Mouse (Mus musculus) E14TG2a.4 (cell line): Measurements from ENCODE around the gene Lrrc20.

Source experiments
- CTCF ChIP-seq: conservative IDR thresholded peaks from 2 replicates; pipeline ENCODE4 v1.5.1; 2014; ENCODE audit warnings: low read length
- NANOG ChIP-seq: IDR thresholded peaks from 2 replicates; pipeline ENCODE4 v1.6.1; 2014; ENCODE audit warnings: borderline replicate concordance, low read length, mixed read lengths
- POU5F1 ChIP-seq: IDR thresholded peaks from 2 replicates; pipeline ENCODE4 v1.6.1; 2014; ENCODE audit warnings: low read length, borderline replicate concordance

- TF ChIP-seq CTCF (no peak), NANOG (no peak), POU5F1 (no peak)
These were observed 2.0 kb upstream of the Lrrc20 start for GRCm38 (mm10) chr10:61473640-61474039.
